Mouse (Mus musculus) intestine, embryonic 15.5 days (tissue): ENCODE data around the gene Slc44a1. TPM values are rescaled to one million over a fixed set of nuclear protein-coding genes. Genes with fewer than 3 reads are reported as not detected.

Experiments used
- ATAC-seq: fragments of 200-750 bp; cut with Nextera tagmentation; 2 replicates; pipeline ENCODE4 v1.8.0; 2017; ENCODE audit warnings: moderate TSS enrichment, moderate library complexity
- H3K27ac ChIP-seq: fragments of 300-500 bp; sonication (generic); 2 replicates; pipeline ENCODE4 v1.5.1; 2015; ENCODE audit warnings: mild to moderate bottlenecking, inconsistent platforms
- H3K27me3 ChIP-seq: fragments of 300-500 bp; sonication (generic); replicated peaks from 2 replicates; pipeline ENCODE4 v1.6.1; 2015; ENCODE audit warnings: inconsistent platforms
- H3K36me3 ChIP-seq: fragments of 300-500 bp; sonication (generic); 2 replicates; pipeline ENCODE4 v1.6.1; 2015; ENCODE audit warnings: inconsistent platforms
- H3K4me1 ChIP-seq: fragments of 300-500 bp; sonication (generic); replicated peaks from 2 replicates; pipeline ENCODE4 v1.6.1; 2015; ENCODE audit warnings: inconsistent platforms
- H3K4me2 ChIP-seq: fragments of 300-500 bp; sonication (generic); replicated peaks from 2 replicates; pipeline ENCODE4 v1.6.1; 2015; ENCODE audit warnings: mild to moderate bottlenecking, inconsistent platforms
- H3K4me3 ChIP-seq: fragments of 300-500 bp; sonication (generic); replicated peaks from 2 replicates; pipeline ENCODE4 v1.5.1; 2015; ENCODE audit warnings: inconsistent platforms
- H3K9ac ChIP-seq: fragments of 300-500 bp; sonication (generic); 2 replicates; pipeline ENCODE4 v1.6.1; 2015; ENCODE audit warnings: inconsistent platforms
- H3K9me3 ChIP-seq: fragments of 300-500 bp; sonication (generic); 2 replicates; pipeline ENCODE4 v1.6.1; 2016; ENCODE audit warnings: inconsistent platforms
- WGBS: fragments of 180-500 bp; shearing (Covaris S2); methylation state at CpG from one replicate; pipeline ENCODE4 v1.1.7; 2015; 5-methylcytosine and 5-hydroxymethylcytosine counted together
- polyA plus RNA-seq: library from polyadenylated mRNA; unstranded; fragments of >200 nt; fragmentation: Nextera tagmentation; extraction: Ambion mirVana; gene quantifications from 2 replicates; pipeline ENCODE4 v1.2.1, GENCODE M21; 2015

Gene Slc44a1
- polyA plus RNA-seq, 1 experiment from 2014 or later: 56.3 TPM

- H3K9ac ChIP-seq: no peak overlapping the region
- no peaks in the 10 kb centered on the region for H3K27me3 ChIP-seq
- H3K4me3 ChIP-seq: no peak overlapping the region
- no peak overlapping the region for H3K4me2 ChIP-seq
- H3K4me1 ChIP-seq: 0 out of 2 replicates have a peak, but pooled peaks cover 2% of the 10 kb centered on the region
- H3K36me3 ChIP-seq: no peaks in the 10 kb centered on the region
- no peak for ATAC-seq
- H3K9me3 ChIP-seq: no peaks in the 10 kb centered on the region
- H3K27ac ChIP-seq: no peak overlapping the region
Measured at GRCm38 (mm10) chr4:53587676-53588075, 147.5 kb downstream of the Slc44a1 start.

DNA sequence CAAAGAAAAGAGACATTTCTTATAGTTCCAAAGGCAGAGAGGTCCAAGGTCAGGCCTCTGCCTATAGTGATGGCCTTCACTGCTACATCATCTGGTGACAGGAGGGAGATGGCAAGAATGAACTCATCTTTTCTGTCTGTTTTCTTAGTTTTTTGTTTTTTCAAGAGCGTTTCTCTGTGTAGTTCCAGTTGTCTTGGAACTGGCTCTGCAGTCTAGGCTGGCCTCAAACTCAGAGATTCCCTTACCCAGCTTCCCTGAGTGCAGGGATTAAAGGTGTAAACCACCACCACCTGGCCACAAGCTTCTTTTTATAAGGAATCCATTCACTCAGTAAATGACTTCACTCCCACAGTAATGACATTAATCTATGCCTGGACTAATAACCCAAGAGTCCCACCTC lies 148.7 kb downstream of the Slc44a1 start:
- 0 out of 2 replicates have a peak, but pooled peaks cover 2% of the 10 kb centered on the region for H3K4me1 ChIP-seq
- no peaks in the 10 kb centered on the region for H3K27me3 ChIP-seq
- no peak for ATAC-seq
- WGBS: 83% methylated on average over 1 of the region's 1 CpGs
- no peak overlapping the region for H3K27ac ChIP-seq
- H3K4me3 ChIP-seq: no peak overlapping the region
- H3K4me2 ChIP-seq: no peak overlapping the region
- no peaks in the 10 kb centered on the region for H3K9me3 ChIP-seq
- H3K9ac ChIP-seq: no peak overlapping the region
- H3K36me3 ChIP-seq: no peaks in the 10 kb centered on the region

GRCm38 (mm10) chr4:53589466-53589865 lies 149.3 kb downstream of the Slc44a1 start:
- no peak overlapping the region for H3K27ac ChIP-seq
- H3K36me3 ChIP-seq: no peaks in the 10 kb centered on the region
- no peak overlapping the region for H3K9ac ChIP-seq
- 0 out of 2 replicates have a peak, but pooled peaks cover 2% of the 10 kb centered on the region for H3K4me1 ChIP-seq
- H3K9me3 ChIP-seq: no peaks in the 10 kb centered on the region
- no peak overlapping the region for H3K4me3 ChIP-seq
- H3K27me3 ChIP-seq: no peaks in the 10 kb centered on the region
- no peak for ATAC-seq
- 82% methylated on average over 4 of the region's 4 CpGs for WGBS
- H3K4me2 ChIP-seq: no peak overlapping the region

DNA sequence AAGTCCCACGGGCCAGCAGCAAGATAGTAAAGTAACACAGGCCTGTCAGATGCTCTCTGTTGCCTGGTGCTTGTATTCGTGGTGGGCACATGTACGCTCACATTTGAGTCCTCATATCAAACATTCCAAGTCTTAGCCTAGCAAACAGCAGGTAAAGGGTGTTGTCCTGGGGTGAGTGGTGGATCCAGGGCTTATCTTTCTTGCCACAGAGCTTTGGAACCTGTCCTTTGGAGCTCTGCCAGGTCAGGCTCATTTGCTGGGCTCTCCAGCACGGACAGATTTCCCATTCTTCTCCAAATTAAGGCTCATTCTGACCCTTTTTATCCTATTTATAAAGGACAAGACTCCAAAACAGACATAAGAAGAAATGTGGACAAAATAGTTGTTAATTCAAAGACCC lies 149.9 kb downstream of the Slc44a1 start:
- no peak overlapping the region for H3K4me2 ChIP-seq
- ATAC-seq: peak; percentile 43
- H3K27me3 ChIP-seq: no peaks in the 10 kb centered on the region
- H3K4me3 ChIP-seq: no peak overlapping the region
- 0 out of 2 replicates have a peak, but pooled peaks cover 2% of the 10 kb centered on the region for H3K4me1 ChIP-seq
- no peaks in the 10 kb centered on the region for H3K36me3 ChIP-seq
- 0 out of 2 replicates have a peak overlapping the region, but pooled peaks have one; percentile 11 for H3K27ac ChIP-seq
- WGBS: 48% methylated on average over 4 of the region's 4 CpGs
- no peaks in the 10 kb centered on the region for H3K9me3 ChIP-seq
- H3K9ac ChIP-seq: no peak overlapping the region

DNA sequence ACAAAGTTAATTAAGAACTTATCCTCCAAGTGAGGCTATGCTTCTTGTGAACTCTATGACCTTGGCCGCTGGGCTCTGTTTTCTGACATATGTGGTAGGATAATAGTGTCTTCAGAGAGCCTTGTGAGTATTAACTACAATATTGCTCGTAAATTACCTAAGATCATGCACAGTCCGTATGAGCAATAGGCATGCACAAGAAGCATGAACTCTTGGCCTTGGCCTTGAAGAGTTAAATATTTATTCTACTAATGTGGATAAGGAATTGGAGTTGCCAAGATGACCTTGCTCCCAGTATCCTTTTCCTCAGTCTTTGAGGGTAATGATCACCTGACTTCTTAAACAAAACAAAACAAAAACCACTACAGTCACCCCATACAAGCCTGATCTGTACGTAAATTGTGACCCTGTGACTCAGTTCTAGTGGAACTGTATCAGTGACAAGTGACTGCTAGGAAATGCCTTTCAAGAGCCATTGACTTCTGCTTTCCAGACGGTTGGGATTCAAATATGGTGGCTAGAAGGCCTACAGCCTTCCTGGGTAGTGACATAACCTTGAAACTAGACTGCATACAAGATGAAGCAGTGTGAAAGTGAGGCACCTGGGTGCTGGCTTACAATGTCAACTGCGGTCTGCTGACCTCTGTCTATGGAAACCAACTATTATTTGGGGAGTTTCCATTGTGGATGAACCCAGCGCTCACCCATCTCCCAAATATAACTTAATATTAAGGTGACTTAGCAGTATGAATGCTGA lies 150.7 kb downstream of the Slc44a1 start:
- no peak overlapping the region for H3K27ac ChIP-seq
- H3K36me3 ChIP-seq: no peaks in the 10 kb centered on the region
- no peaks in the 10 kb centered on the region for H3K9me3 ChIP-seq
- whole genome bisulfite sequencing: 78% methylated on average over 7 of the region's 7 CpGs
- H3K4me1 ChIP-seq: 0 out of 2 replicates have a peak, but pooled peaks cover 2% of the 10 kb centered on the region
- no peak overlapping the region for H3K4me2 ChIP-seq
- no peak overlapping the region for H3K4me3 ChIP-seq
- no peaks in the 10 kb centered on the region for H3K27me3 ChIP-seq
- H3K9ac ChIP-seq: no peak overlapping the region
- ATAC-seq: no peak

DNA sequence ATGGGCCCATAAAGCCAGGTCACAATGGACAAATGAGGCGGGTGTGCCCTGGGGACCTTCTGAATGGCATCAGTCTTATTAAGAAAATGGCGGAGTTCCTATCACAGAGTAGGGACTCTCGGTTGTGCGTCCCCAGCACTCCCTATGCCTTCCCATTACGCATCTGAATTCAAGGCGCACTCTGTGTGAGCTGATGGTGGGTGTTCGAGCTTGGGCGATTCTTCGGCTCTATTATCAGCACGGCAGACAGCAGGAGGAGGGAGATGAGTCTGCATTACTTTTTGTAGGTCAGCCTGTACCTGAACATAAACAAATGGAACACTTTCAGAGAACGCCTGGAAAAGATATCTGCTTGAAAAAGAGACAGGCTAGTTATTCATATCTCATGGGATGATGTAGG lies 151.3 kb downstream of the Slc44a1 start:
- Histone ChIP-seq H3K9me3 (no peaks in the 10 kb centered on the region), H3K4me2 (no peak overlapping the region), H3K9ac (no peak overlapping the region), H3K36me3 (no peaks in the 10 kb centered on the region), H3K27me3 (no peaks in the 10 kb centered on the region), H3K4me3 (no peak overlapping the region), H3K4me1 (0 out of 2 replicates have a peak, but pooled peaks cover 3% of the 10 kb centered on the region), H3K27ac (no peak overlapping the region)
- 81% methylated on average over 11 of the region's 11 CpGs for WGBS
- ATAC-seq: no peak

GRCm38 (mm10) chr4:53591941-53592340 lies 151.7 kb downstream of the Slc44a1 start:
- no peaks in the 10 kb centered on the region for H3K9me3 ChIP-seq
- no peak overlapping the region for H3K9ac ChIP-seq
- 69% methylated on average over 8 of the region's 8 CpGs for WGBS
- no peak overlapping the region for H3K4me3 ChIP-seq
- ATAC-seq: no peak
- no peaks in the 10 kb centered on the region for H3K36me3 ChIP-seq
- H3K27me3 ChIP-seq: no peaks in the 10 kb centered on the region
- 0 out of 2 replicates have a peak, but pooled peaks cover 7% of the 10 kb centered on the region for H3K4me1 ChIP-seq
- no peak overlapping the region for H3K4me2 ChIP-seq
- H3K27ac ChIP-seq: no peak overlapping the region

- H3K4me1 ChIP-seq: 0 out of 2 replicates have a peak, but pooled peaks cover 9% of the 10 kb centered on the region
- no peaks in the 10 kb centered on the region for H3K27me3 ChIP-seq
- H3K27ac ChIP-seq: peak overlapping the region; percentile 8; the same call in 1 of the 2 replicates
- no peaks in the 10 kb centered on the region for H3K9me3 ChIP-seq
- no peaks in the 10 kb centered on the region for H3K36me3 ChIP-seq
- WGBS: 56% methylated on average over 9 of the region's 9 CpGs
- no peak overlapping the region for H3K9ac ChIP-seq
- no peak overlapping the region for H3K4me3 ChIP-seq
- H3K4me2 ChIP-seq: no peak overlapping the region
- no peak for ATAC-seq
Measured at GRCm38 (mm10) chr4:53592386-53592785, 152.2 kb downstream of the Slc44a1 start.

- 24% methylated on average over 4 of the region's 4 CpGs for WGBS
- no peak overlapping the region for H3K4me3 ChIP-seq
- ATAC-seq: no peak
- H3K9me3 ChIP-seq: no peaks in the 10 kb centered on the region
- no peak overlapping the region for H3K9ac ChIP-seq
- H3K27ac ChIP-seq: no peak overlapping the region
- H3K4me1 ChIP-seq: 0 out of 2 replicates have a peak, but pooled peaks cover 9% of the 10 kb centered on the region
- no peak overlapping the region for H3K4me2 ChIP-seq
- no peaks in the 10 kb centered on the region for H3K27me3 ChIP-seq
- H3K36me3 ChIP-seq: no peaks in the 10 kb centered on the region
Measured at GRCm38 (mm10) chr4:53594204-53594603, 154.0 kb downstream of the Slc44a1 start.

- H3K27ac ChIP-seq: peak overlapping the region; percentile 66
- peak; percentile 94 for ATAC-seq
- H3K9me3 ChIP-seq: no peaks in the 10 kb centered on the region
- H3K36me3 ChIP-seq: no peaks in the 10 kb centered on the region
- H3K4me3 ChIP-seq: no peak overlapping the region
- peak overlapping the region; percentile 25 for H3K4me2 ChIP-seq
- 55% methylated on average over 12 of the region's 12 CpGs for WGBS
- no peak overlapping the region for H3K9ac ChIP-seq
- H3K27me3 ChIP-seq: no peaks in the 10 kb centered on the region
- 0 out of 2 replicates have a peak, but pooled peaks cover 9% of the 10 kb centered on the region for H3K4me1 ChIP-seq
Measured at GRCm38 (mm10) chr4:53595246-53596062, 155.2 kb downstream of the Slc44a1 start.

DNA sequence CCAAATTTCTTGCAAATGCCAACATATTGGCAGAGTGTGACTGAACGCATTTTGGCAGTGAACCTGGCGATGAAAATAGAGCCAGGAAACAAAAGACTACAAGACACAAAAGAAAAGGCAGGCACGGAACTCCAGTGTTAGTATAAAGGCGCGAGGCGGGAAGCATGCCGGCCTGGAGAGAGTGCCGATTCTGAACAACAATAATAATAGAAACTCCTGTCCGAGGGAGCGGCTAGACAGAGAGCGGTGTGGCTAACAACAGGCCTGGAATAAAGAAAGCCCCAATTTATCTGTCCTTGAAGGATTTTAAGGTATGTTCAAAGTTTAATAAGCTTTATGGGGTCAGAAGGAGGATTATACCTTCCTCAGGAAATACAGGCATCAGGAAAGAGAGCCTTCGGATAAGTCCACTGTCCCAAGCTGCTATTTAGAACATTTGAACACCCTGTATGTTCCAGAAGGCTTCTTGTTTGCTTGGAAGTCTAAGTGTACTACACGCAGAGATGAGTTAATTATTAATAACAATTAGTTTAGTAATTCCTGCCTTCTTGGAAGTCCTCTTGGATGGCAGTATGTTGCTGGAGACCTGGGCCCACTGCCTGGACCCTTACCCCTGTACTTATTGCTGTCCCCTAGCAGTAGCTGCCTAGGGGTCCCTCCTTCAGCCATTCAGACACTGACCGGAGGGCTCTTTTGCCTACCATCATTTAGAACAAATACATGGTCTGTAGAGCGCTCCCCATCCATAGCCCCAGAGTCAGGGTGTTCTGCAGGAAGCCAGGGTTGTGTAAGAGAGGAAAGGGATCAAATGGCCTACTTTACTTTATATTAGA lies 156.1 kb downstream of the Slc44a1 start:
- no peaks in the 10 kb centered on the region for H3K36me3 ChIP-seq
- no peaks in the 10 kb centered on the region for H3K9me3 ChIP-seq
- H3K4me3 ChIP-seq: no peak overlapping the region
- WGBS: 66% methylated on average over 15 of the region's 15 CpGs
- peak overlapping the region; percentile 66 for H3K27ac ChIP-seq
- peak; percentile 51 for ATAC-seq
- H3K4me2 ChIP-seq: peak overlapping the region; percentile 25
- no peak overlapping the region for H3K9ac ChIP-seq
- H3K4me1 ChIP-seq: 0 out of 2 replicates have a peak, but pooled peaks cover 7% of the 10 kb centered on the region
- H3K27me3 ChIP-seq: no peaks in the 10 kb centered on the region

- H3K9ac ChIP-seq: no peak overlapping the region
- no peak overlapping the region for H3K27ac ChIP-seq
- WGBS: 50% methylated on average over 6 of the region's 6 CpGs
- no peak for ATAC-seq
- no peak overlapping the region for H3K4me2 ChIP-seq
- H3K9me3 ChIP-seq: no peaks in the 10 kb centered on the region
- 0 out of 2 replicates have a peak, but pooled peaks cover 7% of the 10 kb centered on the region for H3K4me1 ChIP-seq
- H3K4me3 ChIP-seq: no peak overlapping the region
- no peaks in the 10 kb centered on the region for H3K36me3 ChIP-seq
- no peaks in the 10 kb centered on the region for H3K27me3 ChIP-seq
Measured at GRCm38 (mm10) chr4:53600462-53600861, 160.2 kb downstream of the Slc44a1 start.
